Mouse (Mus musculus) granulocyte monocyte progenitor cell, adult 5-6 weeks (primary cell): ENCODE measurements around the gene Hps4. TPM values are rescaled to one million over a fixed set of nuclear protein-coding genes. Genes with fewer than 3 reads are reported as not detected.

Experiments used
- ATAC-seq: replicated peaks from 2 replicates; pipeline ENCODE4 v1.8.0; 2016; ENCODE audit warnings: mild to moderate bottlenecking, moderate TSS enrichment, inconsistent platforms; ENCODE audit not compliant: poor library complexity, severe bottlenecking
- total RNA-seq, 2 experiments: library from RNA; stranded (forward) in 1 of 2; stranded (reverse) in 1 of 2; fragments of 200-712, 200-1000 nt in 1 of 2; fragments of >200 nt in 1 of 2; fragmentation: Nextera tagmentation in 1 of 2; gene quantifications; 2 replicates each; pipeline ENCODE4 v1.2.3; 2014 to 2017

The Hps4 gene
- total RNA-seq, 2 experiments from 2014 or later = 10.5 to 16.4 TPM

- no peak for ATAC-seq
These were observed 17.2 kb downstream of the Hps4 start for GRCm38 (mm10) chr5:112360077-112360476.

GRCm38 (mm10) chr5:112364184-112364797 lies 21.4 kb downstream of the Hps4 start:
- ATAC-seq = no peak

GRCm38 (mm10) chr5:112366879-112367278 lies 24.0 kb downstream of the Hps4 start:
- ATAC-seq = no peak

- ATAC-seq = no peak
These were observed 24.5 kb downstream of the Hps4 start for GRCm38 (mm10) chr5:112367338-112367737.

GRCm38 (mm10) chr5:112367929-112368328 lies 25.0 kb downstream of the Hps4 start:
- no peak for ATAC-seq

GRCm38 (mm10) chr5:112368666-112369065 lies 25.8 kb downstream of the Hps4 start:
- no peak for ATAC-seq

- no peak for ATAC-seq
These were observed 26.4 kb downstream of the Hps4 start for GRCm38 (mm10) chr5:112369326-112369725.

GRCm38 (mm10) chr5:112370236-112370813 lies 27.4 kb downstream of the Hps4 start:
- no peak for ATAC-seq

- ATAC-seq = no peak
These were observed 29.1 kb downstream of the Hps4 start for GRCm38 (mm10) chr5:112371933-112372332.

GRCm38 (mm10) chr5:112376111-112376510 lies 33.2 kb downstream of the Hps4 start:
- ATAC-seq = no peak

- no peak for ATAC-seq
These were observed 34.5 kb downstream of the Hps4 start for GRCm38 (mm10) chr5:112377380-112377779.

- ATAC-seq = no peak
These were observed 35.8 kb downstream of the Hps4 start for GRCm38 (mm10) chr5:112378716-112379115.

- ATAC-seq = no peak
These were observed 38.3 kb downstream of the Hps4 start for GRCm38 (mm10) chr5:112381154-112381553.

GRCm38 (mm10) chr5:112382042-112382441 lies 39.2 kb downstream of the Hps4 start:
- no peak for ATAC-seq

- ATAC-seq = no peak
These were observed 39.9 kb downstream of the Hps4 start for GRCm38 (mm10) chr5:112382641-112383330.

GRCm38 (mm10) chr5:112384805-112385472 lies 42.1 kb downstream of the Hps4 start:
- ATAC-seq = peak; percentile 82

GRCm38 (mm10) chr5:112385973-112386372 lies 43.1 kb downstream of the Hps4 start:
- ATAC-seq = no peak

GRCm38 (mm10) chr5:112389352-112389751 lies 46.5 kb downstream of the Hps4 start:
- no peak for ATAC-seq

- ATAC-seq = no peak
These were observed 48.1 kb downstream of the Hps4 start for GRCm38 (mm10) chr5:112391002-112391401.

- no peak for ATAC-seq
These were observed 48.9 kb downstream of the Hps4 start for GRCm38 (mm10) chr5:112391676-112392323.
